ENCODE assay signal across 16 mouse cellular contexts in the genomic region with DNA sequence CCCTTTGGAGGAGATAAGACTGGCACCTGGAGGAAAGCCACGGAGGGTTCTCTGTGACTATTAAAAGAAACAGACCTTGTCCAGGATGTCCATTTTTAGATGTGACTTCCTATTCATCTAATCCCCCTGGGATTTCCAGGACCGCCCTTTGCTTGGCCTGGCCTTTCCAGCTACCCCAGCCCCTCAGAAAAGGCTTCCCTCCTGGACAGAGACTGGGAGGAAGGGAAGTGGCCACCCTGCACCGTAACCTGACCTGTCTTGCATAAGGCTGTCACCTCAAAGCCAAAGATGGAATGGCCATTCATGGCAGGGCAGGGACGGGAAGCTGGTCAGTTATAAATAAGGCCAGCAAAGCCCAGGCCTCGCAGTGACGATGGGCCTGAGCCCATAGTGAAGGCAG. TPM values are rescaled to one million over a fixed set of nuclear protein-coding genes. Genes with fewer than 3 reads are reported as not detected.
DNase-seq lines count a peak whose midpoint lies in the region; ATAC-seq and TF ChIP-seq lines count a peak whose summit lies in the region.
"Had no signal": no experiment of that assay in that cellular context is flagged by ENCODE, and none has a peak within 500 bp of the region (broad histone marks: within the 10 kb centered on the region; RNA-seq: fewer than 3 reads in every experiment).

No protein-coding gene starts in this region.

- WGBS in kidney, embryonic 14.5 days: 61% methylated on average over 6 of the region's 6 CpGs
- WGBS in heart, embryonic 12.5 days: 29% methylated on average over 6 of the region's 6 CpGs
- 89% methylated on average over 6 of the region's 6 CpGs for WGBS in thymus, adult 2 months

- no peak overlapping the region for H3K4me2 ChIP-seq in kidney, embryonic 14.5 days (replicated peaks; ENCODE audit: low read depth, low read length)
- H3K4me2 ChIP-seq in heart, embryonic 12.5 days: no peak overlapping the region

- no peaks in the 10 kb centered on the region for H3K27me3 ChIP-seq in kidney, embryonic 14.5 days (ENCODE audit: control insufficient read depth, insufficient read depth, low read length)
- no peaks in the 10 kb centered on the region for H3K27me3 ChIP-seq in heart, embryonic 12.5 days (replicated peaks)
- H3K27me3 ChIP-seq in thymus, adult 2 months (ENCODE audit: control insufficient read depth, insufficient read depth, low read length): no peaks in the 10 kb centered on the region

- no peaks in the 10 kb centered on the region for H3K4me1 ChIP-seq in kidney, embryonic 14.5 days (ENCODE audit: control insufficient read depth, insufficient read depth, low read length)
- H3K4me1 ChIP-seq in heart, embryonic 12.5 days (replicated peaks): peaks cover 32% of the 10 kb centered on the region
- H3K4me1 ChIP-seq in thymus, adult 2 months (replicated peaks; ENCODE audit: control insufficient read depth, insufficient read depth, low read length): no peaks in the 10 kb centered on the region
- H3K4me1 ChIP-seq: midbrain, embryonic 10.5 days had no signal

- no peak overlapping the region for H3K4me3 ChIP-seq in kidney, embryonic 14.5 days (ENCODE audit: low read length)
- no peak overlapping the region for H3K4me3 ChIP-seq in heart, embryonic 12.5 days
- H3K4me3 ChIP-seq in thymus, adult 2 months (ENCODE audit: control insufficient read depth, insufficient read depth, low read length): no peak overlapping the region
- H3K4me3 ChIP-seq: erythroblast, embryonic 14.5 days; left cerebral cortex, adult 2 months; midbrain, embryonic 10.5 days had no signal

- peak; percentile 57 for DNase-seq in kidney, adult 11 months
- peak; percentile 26 for DNase-seq in gastrocnemius, postnatal 14 days
- peak; percentile 36 to 79 for DNase-seq in kidney, postnatal 25 days
- DNase-seq in testis, postnatal 10 days (ENCODE audit: low spot score): no peak
- no peak for DNase-seq in thymus, adult 2 months
- DNase-seq: cerebellum, adult 9-11 months; right cerebral cortex, postnatal 14 days had no signal

- TF ChIP-seq POLR2A in thymus, adult 2 months (IDR thresholded peaks at IDR 0.05; ENCODE audit: control insufficient read depth, extremely low read depth, insufficient read depth, low read length, poor library complexity): no peak

- ATAC-seq in kidney, embryonic 14.5 days (ENCODE audit: low FRiP score, low TSS enrichment): no peak
- 0 out of 2 replicates have a peak, but pooled peaks have one; percentile 29 for ATAC-seq in heart, embryonic 12.5 days (ENCODE audit: insufficient number of reproducible peaks, low FRiP score)
- ATAC-seq: activated CD4-positive, CD25-positive, alpha-beta regulatory T cell, adult 4 months; forebrain, embryonic 16.5 days; hindbrain, embryonic 16.5 days; lung, postnatal 0 days had no signal

- intact Hi-C loops in gastrocnemius, postnatal 14 days (cut with DNase I; ENCODE audit: low total_unique reads): no loop called here

- no peak overlapping the region for H3K27ac ChIP-seq in kidney, embryonic 14.5 days (ENCODE audit: low read depth, low read length)
- H3K27ac ChIP-seq in heart, embryonic 12.5 days (ENCODE audit: poor library complexity, severe bottlenecking): peak overlapping the region; percentile 42
- no peak overlapping the region for H3K27ac ChIP-seq in thymus, adult 2 months (ENCODE audit: control insufficient read depth, insufficient read depth, low read length)
- H3K27ac ChIP-seq: left cerebral cortex, adult 2 months; midbrain, embryonic 10.5 days had no signal

- no peak for TF ChIP-seq CTCF in thymus, adult 2 months (IDR thresholded peaks at IDR 0.05; ENCODE audit: borderline replicate concordance, control insufficient read depth, extremely low read depth, insufficient read depth, low read length, poor library complexity)

- no peaks in the 10 kb centered on the region; the same call in 1 of the 2 replicates for H3K36me3 ChIP-seq in kidney, embryonic 14.5 days (ENCODE audit: control insufficient read depth, insufficient read depth, low read length)
- peaks cover 9% of the 10 kb centered on the region; the same call in 1 of the 2 replicates for H3K36me3 ChIP-seq in heart, embryonic 12.5 days
- no peaks in the 10 kb centered on the region for H3K36me3 ChIP-seq in thymus, adult 2 months (ENCODE audit: control insufficient read depth, insufficient read depth, low read length)

- H3K9me3 ChIP-seq in kidney, embryonic 14.5 days (ENCODE audit: control insufficient read depth, low read length): no peaks in the 10 kb centered on the region
- H3K9me3 ChIP-seq in heart, embryonic 12.5 days (replicated peaks): no peaks in the 10 kb centered on the region
- H3K9me3 ChIP-seq: midbrain, embryonic 10.5 days had no signal

- no peak overlapping the region for H3K9ac ChIP-seq in kidney, embryonic 14.5 days (ENCODE audit: low read depth, low read length)
- H3K9ac ChIP-seq in heart, embryonic 12.5 days: peak overlapping the region; percentile 48; the same call in 1 of the 2 replicates

RNA-seq across cellular contexts. Expression of a gene that starts 43.8 kb away (rescaled TPM):
- 39.1 and 41.7 TPM in 2 replicates for polyA plus RNA-seq in kidney, embryonic 14.5 days (2014; fragmentation: Nextera tagmentation; extraction: Ambion mirVana)
- 10 to 100 TPM; 19.9 to 22.0 TPM for total RNA-seq in gastrocnemius, postnatal 14 days (2021)
- polyA plus RNA-seq in heart, embryonic 12.5 days (2016; fragmentation: Nextera tagmentation; extraction: Ambion mirVana): 19.2 and 20.6 TPM in 2 replicates
- polyA plus RNA-seq in thymus, adult 2 months (2012; rRNA removed): 2.9 and 4.5 TPM in 2 replicates
- polyA plus RNA-seq: erythroblast, embryonic 14.5 days had no signal

RNA-seq across cellular contexts. Expression of a gene that starts 46.0 kb away (rescaled TPM):
- polyA plus RNA-seq in kidney, embryonic 14.5 days (2014; fragmentation: Nextera tagmentation; extraction: Ambion mirVana): 16.9 and 18.4 TPM in 2 replicates
- 10 to 100 TPM; 13.4 to 16.3 TPM for total RNA-seq in gastrocnemius, postnatal 14 days (2021)
- 10.3 and 14.9 TPM in 2 replicates for polyA plus RNA-seq in heart, embryonic 12.5 days (2016; fragmentation: Nextera tagmentation; extraction: Ambion mirVana)
- polyA plus RNA-seq in thymus, adult 2 months (2012; rRNA removed): 39.2 and 39.4 TPM in 2 replicates

Comparison
In these comparisons a context has a peak if more than half of its experiments do, and no peak if none do; other contexts are left out.
1. DNase-seq: peak in kidney, adult 11 months (single experiment), gastrocnemius, postnatal 14 days (single experiment) and kidney, postnatal 25 days (2 of 2); none in testis, postnatal 10 days (single experiment) and thymus, adult 2 months (single experiment).